Mouse (Mus musculus) adrenal gland, adult (tissue): Measurements from ENCODE around the gene Cks1brt.
"Not testable (repeated sequence)": the region's sequence is repeated elsewhere in the genome, so short reads cannot be mapped to it uniquely, and the experiment has no call there.

Source experiments
- DNase-seq, 2 experiments: peaks; one replicate each; pipeline ENCODE4 v3.0.0; 2022 to 2023; ENCODE audit warnings: low spot score in 1 of 2; ENCODE audit not compliant: inconsistent age in 2 of 2

The Cks1brt gene

GRCm38 (mm10) chr8:85151624-85152023 is at the start of gene Cks1brt:
TSS of gene Cks1brt (plus strand) at chr8:85151924.
- no peak for DNase-seq

- DNase-seq: no peak
These were observed 38.5 kb upstream of the Cks1brt start for GRCm38 (mm10) chr8:85113241-85113640.

GRCm38 (mm10) chr8:85115501-85115900 is 36.2 kb upstream of the Cks1brt start:
- DNase-seq: no peak

GRCm38 (mm10) chr8:85116984-85117383 is 34.7 kb upstream of the Cks1brt start:
- DNase-seq: no peak

GRCm38 (mm10) chr8:85119052-85119981 is 32.4 kb upstream of the Cks1brt start:
- peak; percentile 79 to 95 for DNase-seq

- not testable (repeated sequence) for DNase-seq
These were observed 31.5 kb upstream of the Cks1brt start for GRCm38 (mm10) chr8:85120251-85120650.

GRCm38 (mm10) chr8:85122995-85123394 is 28.7 kb upstream of the Cks1brt start, which contains the start of gene Zfp791:
TSS of gene Zfp791 (minus strand) at chr8:85123095.
- DNase-seq: no peak

- no peak for DNase-seq
These were observed 28.0 kb upstream of the Cks1brt start for GRCm38 (mm10) chr8:85123691-85124090.

- DNase-seq: peak; percentile 22 to 65
These were observed 19.4 kb upstream of the Cks1brt start for GRCm38 (mm10) chr8:85132335-85132734.

GRCm38 (mm10) chr8:85135690-85136089 is 16.0 kb upstream of the Cks1brt start:
- not testable (repeated sequence) for DNase-seq

GRCm38 (mm10) chr8:85142516-85142915 is 9.2 kb upstream of the Cks1brt start:
- no peak for DNase-seq

- DNase-seq: peak; percentile 29 to 80
These were observed 19.6 kb downstream of the Cks1brt start for GRCm38 (mm10) chr8:85171291-85171690.

- DNase-seq: no peak
These were observed 24.2 kb downstream of the Cks1brt start for GRCm38 (mm10) chr8:85175892-85176291.

GRCm38 (mm10) chr8:85192346-85192745 is 40.6 kb downstream of the Cks1brt start:
- no peak for DNase-seq

GRCm38 (mm10) chr8:85220220-85220619 is 68.5 kb downstream of the Cks1brt start:
- no peak for DNase-seq

GRCm38 (mm10) chr8:85220992-85221391 is 69.3 kb downstream of the Cks1brt start:
- DNase-seq: peak in 1 of 2 experiments; percentile 16
